Mouse (Mus musculus) heart, embryonic 10.5 days (tissue): ENCODE data around the gene Samd10. TPM values are rescaled to one million over a fixed set of nuclear protein-coding genes. Genes with fewer than 3 reads are reported as not detected.

Experiments used
- DNase-seq: peaks from one replicate; pipeline ENCODE4 v3.0.0-alpha.2; 2017; ENCODE audit warnings: low spot score
- H3K27ac ChIP-seq: fragments of 300-500 bp; sonication (generic); 2 replicates; pipeline ENCODE4 v1.5.1; 2016; ENCODE audit warnings: mild to moderate bottlenecking
- H3K27me3 ChIP-seq: fragments of 300-500 bp; sonication (generic); 2 replicates; pipeline ENCODE4 v1.6.1; 2016; ENCODE audit warnings: mild to moderate bottlenecking; ENCODE audit not compliant: poor library complexity, insufficient read depth, severe bottlenecking
- H3K36me3 ChIP-seq: fragments of 300-500 bp; sonication (generic); 2 replicates; pipeline ENCODE4 v1.6.1; 2016; ENCODE audit warnings: mild to moderate bottlenecking, moderate library complexity
- H3K4me1 ChIP-seq: fragments of 300-500 bp; sonication (generic); 2 replicates; pipeline ENCODE4 v1.6.1; 2016; ENCODE audit warnings: mild to moderate bottlenecking
- H3K4me3 ChIP-seq: fragments of 300-500 bp; sonication (generic); 2 replicates; pipeline ENCODE4 v1.5.1; 2016; ENCODE audit warnings: mild to moderate bottlenecking, moderate library complexity
- H3K9me3 ChIP-seq: fragments of 300-500 bp; sonication (generic); 2 replicates; pipeline ENCODE4 v1.6.1; 2016; ENCODE audit warnings: mild to moderate bottlenecking, moderate library complexity
- WGBS: fragments of 180-500 bp; shearing (Covaris S2); methylation state at CpG from one replicate; pipeline ENCODE4 v1.1.7; 2016; 5-methylcytosine and 5-hydroxymethylcytosine counted together
- polyA plus RNA-seq: library from polyadenylated mRNA; unstranded; fragments of >200 nt; fragmentation: Nextera tagmentation; extraction: Ambion mirVana; gene quantifications from 2 replicates; pipeline ENCODE4 v1.2.1, GENCODE M21; 2016

Gene Samd10
- 15.0 and 16.6 TPM in 2 replicates for polyA plus RNA-seq

DNA sequence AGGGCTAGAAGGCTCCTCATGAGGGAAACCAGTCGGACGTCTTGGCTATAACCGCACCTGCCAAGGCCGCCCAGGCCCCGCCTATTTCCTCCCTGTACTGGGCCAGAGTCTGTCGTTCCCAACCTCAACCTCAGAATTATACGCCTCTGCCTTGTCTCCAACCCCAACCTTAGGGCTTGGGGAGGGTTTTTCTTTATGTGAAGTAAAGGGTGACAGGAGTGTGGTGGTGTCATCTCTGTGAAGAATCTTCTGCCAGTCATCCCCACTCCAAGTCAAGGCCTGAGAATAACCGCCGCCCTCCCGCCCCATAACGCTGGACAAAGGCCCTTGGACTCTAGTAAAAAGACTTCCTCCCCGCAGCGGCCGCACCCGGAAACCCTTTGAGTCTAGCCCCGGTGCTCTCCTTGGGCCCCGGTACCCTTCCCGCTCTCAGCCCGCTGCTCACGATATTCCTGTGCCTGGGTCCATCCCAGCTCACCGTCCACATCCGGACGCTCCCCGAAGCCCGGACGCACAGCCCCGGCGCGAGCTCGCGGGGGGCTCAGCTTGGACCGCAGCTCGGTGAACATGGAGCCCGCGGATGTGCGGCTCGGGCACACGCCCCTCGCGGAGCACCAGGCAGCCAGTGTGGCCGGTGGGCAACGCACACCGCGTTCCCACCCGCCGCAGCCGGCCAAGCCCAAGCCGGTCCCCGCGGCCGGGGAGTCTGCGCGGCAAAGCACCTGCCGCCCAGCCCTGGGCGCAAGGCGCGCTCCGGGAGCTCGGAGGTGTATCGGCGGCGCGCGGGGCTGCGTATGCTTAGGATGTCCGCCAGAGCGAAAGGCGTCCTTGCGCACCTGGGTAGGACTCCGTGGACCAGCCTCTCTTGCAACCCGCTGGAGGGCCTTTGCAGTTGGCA, at the start of gene Samd10:
Gene Samd10, minus strand, starts transcription at position 759 of the 898 bp plus-strand sequence.
- peak; percentile 89 for DNase-seq
- H3K27me3 ChIP-seq: no peaks in the 10 kb centered on the region
- peak within 1 kb of the TSS; percentile 76 for H3K4me3 ChIP-seq
- H3K27ac ChIP-seq: peak within 1 kb of the TSS; percentile 85
- H3K9me3 ChIP-seq: no peaks in the 10 kb centered on the region
- 3% methylated on average over 71 of the region's 71 CpGs for WGBS
- H3K36me3 ChIP-seq: no peaks in the 10 kb centered on the region
- H3K4me1 ChIP-seq: peaks cover 30% of the 10 kb centered on the region

DNA sequence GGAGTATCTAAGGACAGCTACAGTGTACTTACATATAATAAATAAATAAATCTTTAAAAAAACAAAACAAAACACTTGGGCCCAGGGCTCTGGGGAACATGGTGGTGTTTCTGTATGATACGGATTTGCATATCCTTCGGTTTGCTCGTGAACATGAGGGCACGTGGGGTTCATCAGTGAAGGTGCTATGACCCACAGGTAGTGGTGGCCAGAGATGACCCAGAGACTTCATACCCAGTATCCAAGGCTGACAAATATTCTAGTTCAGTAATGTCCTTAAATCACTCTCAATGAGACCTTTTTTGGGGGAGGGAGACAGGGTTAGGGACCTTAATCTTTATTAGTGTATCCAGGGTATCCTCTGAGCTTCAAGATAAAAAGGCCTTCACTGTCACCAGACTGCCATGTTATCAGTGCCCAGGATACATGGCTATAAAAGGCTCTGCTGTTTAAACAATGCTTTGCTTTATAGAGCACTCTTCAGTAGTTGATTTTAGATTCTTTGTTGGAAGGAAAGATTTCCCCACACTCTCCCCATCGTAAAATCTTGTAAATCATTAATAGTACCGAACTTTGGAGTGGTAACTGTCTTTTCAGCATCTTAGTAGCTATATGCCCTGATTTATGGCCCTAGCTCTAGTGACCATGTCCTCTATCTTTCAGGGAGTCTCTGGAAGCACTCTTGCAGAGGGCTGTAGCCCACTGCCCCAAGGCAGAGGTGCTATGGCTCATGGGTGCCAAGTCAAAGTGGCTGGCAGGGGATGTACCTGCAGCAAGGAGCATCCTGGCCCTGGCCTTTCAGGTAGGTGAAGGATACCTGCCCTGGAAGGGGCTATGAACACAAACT, 47.8 kb upstream of the Samd10 start:
- Histone ChIP-seq H3K4me3 (no peak overlapping the region), H3K9me3 (no peaks in the 10 kb centered on the region), H3K27ac (no peak overlapping the region), H3K4me1 (no peaks in the 10 kb centered on the region), H3K36me3 (peaks cover 85% of the 10 kb centered on the region), H3K27me3 (no peaks in the 10 kb centered on the region)
- 86% methylated on average over 6 of the region's 6 CpGs for WGBS
- no peak for DNase-seq

DNA sequence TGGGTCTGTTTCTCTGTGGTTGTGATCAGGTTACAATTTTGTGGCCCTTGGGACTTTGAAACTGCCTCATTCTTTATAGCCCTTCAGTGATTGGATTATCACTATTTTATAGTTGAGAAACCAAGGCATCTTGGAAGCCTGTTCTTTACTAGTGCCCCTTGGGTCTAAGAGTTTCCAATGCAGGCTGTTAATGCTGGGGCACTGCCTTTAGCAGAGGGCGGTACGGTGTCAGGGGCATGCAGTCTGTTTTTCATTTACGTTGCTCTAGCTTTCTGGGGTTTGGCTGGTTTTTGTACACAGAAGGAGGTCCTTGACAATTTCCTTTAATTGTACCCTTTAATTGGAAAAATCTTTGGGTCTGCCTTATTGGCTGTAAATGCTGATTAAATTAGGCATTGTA, 46.7 kb upstream of the Samd10 start:
- 90% methylated on average over 3 of the region's 3 CpGs for WGBS
- Histone ChIP-seq H3K27ac (no peak overlapping the region), H3K27me3 (no peaks in the 10 kb centered on the region), H3K4me3 (no peak overlapping the region), H3K9me3 (no peaks in the 10 kb centered on the region), H3K4me1 (no peaks in the 10 kb centered on the region), H3K36me3 (peaks cover 87% of the 10 kb centered on the region)
- no peak for DNase-seq

DNA sequence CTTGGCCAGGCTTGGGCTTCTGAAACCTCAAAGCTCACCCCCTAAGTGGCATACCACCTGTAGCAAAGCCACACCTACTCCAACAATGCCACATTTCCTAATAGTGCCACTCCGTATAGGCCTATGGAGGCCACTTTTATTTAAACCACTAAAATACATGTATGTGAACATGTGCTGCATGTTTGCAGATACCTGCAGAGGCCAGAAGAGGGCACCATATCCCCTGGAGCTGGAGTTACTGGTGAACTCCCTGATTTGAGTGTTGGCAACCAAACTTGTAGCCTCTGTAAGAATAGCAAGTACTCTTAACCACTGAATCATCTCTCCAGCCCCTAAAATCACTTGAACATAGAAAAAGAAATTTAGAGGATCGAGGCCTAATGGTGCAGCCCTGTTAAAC, 45.3 kb upstream of the Samd10 start:
- H3K36me3 ChIP-seq: peaks cover 87% of the 10 kb centered on the region
- no peak overlapping the region for H3K4me3 ChIP-seq
- H3K4me1 ChIP-seq: no peaks in the 10 kb centered on the region
- DNase-seq: peak; percentile 75
- H3K9me3 ChIP-seq: no peaks in the 10 kb centered on the region
- no peak overlapping the region for H3K27ac ChIP-seq
- WGBS: 87% methylated on average over 2 of the region's 2 CpGs
- H3K27me3 ChIP-seq: no peaks in the 10 kb centered on the region

DNA sequence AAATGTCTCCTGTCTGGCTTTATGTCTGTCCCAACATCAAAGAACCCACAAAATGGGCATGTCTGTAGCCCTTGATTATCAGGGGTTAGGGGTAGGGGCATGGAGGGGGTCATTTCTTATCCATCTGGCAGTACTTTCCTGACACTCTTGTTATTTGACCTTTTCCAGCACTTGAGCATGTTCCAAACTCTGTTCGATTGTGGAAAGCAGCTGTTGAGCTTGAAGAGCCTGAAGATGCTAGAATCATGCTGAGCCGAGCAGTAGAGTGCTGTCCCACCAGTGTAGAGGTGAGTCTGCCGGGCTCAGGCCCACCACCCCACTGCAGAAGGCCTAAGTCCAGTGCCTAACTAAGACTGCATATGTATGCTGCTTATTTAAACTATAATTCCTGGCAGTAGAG, 36.9 kb upstream of the Samd10 start:
- Histone ChIP-seq H3K9me3 (no peaks in the 10 kb centered on the region), H3K4me1 (no peaks in the 10 kb centered on the region), H3K4me3 (no peak overlapping the region), H3K36me3 (peaks cover 86% of the 10 kb centered on the region), H3K27me3 (no peaks in the 10 kb centered on the region), H3K27ac (no peak overlapping the region)
- DNase-seq: peak; percentile 42
- 93% methylated on average over 3 of the region's 3 CpGs for WGBS

DNA sequence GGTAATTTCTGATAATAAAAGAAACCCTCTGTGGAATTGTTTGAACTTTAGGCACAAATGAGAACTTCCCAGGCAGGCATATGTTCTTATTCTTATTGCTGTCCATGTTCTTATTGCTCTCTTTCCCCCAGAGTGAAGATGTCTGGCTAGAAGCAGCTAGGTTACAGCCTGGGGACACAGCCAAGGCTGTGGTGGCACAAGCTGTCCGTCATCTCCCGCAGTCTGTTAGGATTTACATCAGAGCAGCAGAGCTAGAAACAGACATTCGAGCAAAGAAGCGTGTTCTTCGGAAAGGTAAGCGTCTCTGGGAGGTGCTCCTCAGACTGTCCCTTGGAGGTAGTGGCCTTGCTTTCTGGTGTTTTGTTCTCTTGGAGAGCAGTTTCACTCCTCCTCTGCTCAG, 33.6 kb upstream of the Samd10 start:
- Histone ChIP-seq H3K27me3 (no peaks in the 10 kb centered on the region), H3K36me3 (peaks cover 72% of the 10 kb centered on the region), H3K4me3 (no peak overlapping the region), H3K9me3 (no peaks in the 10 kb centered on the region), H3K4me1 (no peaks in the 10 kb centered on the region), H3K27ac (no peak overlapping the region)
- 96% methylated on average over 6 of the region's 6 CpGs for WGBS
- DNase-seq: no peak

DNA sequence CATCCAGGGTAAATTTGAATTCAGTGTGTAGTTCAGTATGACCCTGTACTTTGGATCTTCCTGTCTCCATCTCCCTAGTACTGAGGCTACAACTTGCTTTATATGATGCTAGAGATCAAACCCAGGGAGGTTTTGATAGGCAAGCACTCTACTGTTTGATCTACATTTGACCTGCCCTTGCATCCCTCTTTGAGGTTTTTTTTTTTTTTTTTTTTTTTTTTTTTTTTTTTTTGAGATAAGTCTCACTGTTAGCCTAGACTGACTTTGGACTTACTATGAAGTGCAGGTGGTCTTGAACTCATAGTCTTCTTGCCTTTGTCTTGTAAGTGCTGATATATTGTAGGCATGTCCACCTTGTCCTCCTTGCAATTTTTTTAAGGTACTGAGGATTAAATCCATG, 29.5 kb upstream of the Samd10 start:
- H3K27ac ChIP-seq: no peak overlapping the region
- peaks cover 55% of the 10 kb centered on the region for H3K36me3 ChIP-seq
- H3K4me1 ChIP-seq: no peaks in the 10 kb centered on the region
- H3K4me3 ChIP-seq: no peak overlapping the region
- no peak for DNase-seq
- no peaks in the 10 kb centered on the region for H3K9me3 ChIP-seq
- H3K27me3 ChIP-seq: no peaks in the 10 kb centered on the region

DNA sequence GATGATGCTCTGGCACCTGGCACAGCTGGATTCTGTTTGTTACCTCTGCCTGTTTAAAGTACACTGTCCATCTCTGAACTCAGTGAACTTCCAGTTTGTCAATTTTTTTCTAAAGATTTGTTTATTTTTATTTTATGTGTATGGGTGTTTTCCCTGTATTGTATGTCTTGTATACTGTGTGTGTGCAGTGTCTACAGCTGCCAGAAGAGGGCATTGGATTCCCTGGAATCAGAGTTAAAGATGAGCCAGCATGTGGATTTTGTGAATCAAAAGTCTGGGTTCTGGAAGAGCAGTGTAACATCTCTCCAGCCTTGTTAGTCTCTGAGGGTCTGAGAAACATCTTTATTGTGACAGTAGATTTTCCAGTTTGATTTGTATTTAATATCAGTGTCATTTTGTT, 24.4 kb upstream of the Samd10 start:
- Histone ChIP-seq H3K4me1 (no peaks in the 10 kb centered on the region), H3K27me3 (no peaks in the 10 kb centered on the region), H3K9me3 (no peaks in the 10 kb centered on the region), H3K27ac (no peak overlapping the region), H3K36me3 (peaks cover 69% of the 10 kb centered on the region), H3K4me3 (no peak overlapping the region)
- no peak for DNase-seq

DNA sequence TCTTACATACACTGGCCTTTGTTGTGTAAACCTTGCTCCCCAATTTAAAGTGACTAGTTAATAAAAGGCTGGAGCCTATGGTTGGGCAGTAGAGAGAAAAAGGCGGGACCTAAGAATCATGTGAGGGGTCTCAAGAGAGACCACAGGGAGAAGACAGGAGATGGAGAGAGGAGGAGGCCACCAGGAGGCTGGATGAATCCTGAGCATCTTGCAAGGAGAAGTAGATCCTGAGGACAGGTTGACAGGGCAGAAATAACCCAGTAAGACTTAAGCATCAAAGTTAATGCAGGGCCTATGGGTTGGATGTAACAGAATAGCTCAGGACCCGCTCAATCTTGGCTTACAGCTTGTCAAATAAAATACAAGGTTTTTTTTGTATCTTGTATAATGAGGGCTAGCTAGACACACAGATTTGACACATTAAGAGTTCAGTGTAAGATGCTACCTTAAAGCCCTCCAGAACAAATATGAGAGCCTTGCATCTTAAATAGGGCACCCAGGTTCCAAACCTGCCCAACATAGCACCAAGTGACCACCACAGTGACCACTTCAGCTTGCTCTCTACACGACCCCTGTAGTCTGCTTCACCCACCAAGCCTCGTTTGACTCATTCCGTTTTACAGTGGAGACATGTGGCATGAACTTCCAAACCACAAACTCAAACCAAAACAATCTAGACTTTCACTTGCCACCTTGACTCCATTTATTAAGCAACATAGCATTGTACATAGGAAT, 19.9 kb upstream of the Samd10 start:
- Histone ChIP-seq H3K9me3 (no peaks in the 10 kb centered on the region), H3K27ac (no peak overlapping the region), H3K4me1 (no peaks in the 10 kb centered on the region), H3K36me3 (peaks cover 64% of the 10 kb centered on the region), H3K27me3 (no peaks in the 10 kb centered on the region), H3K4me3 (no peak overlapping the region)
- WGBS: 88% methylated on average over 5 of the region's 5 CpGs
- DNase-seq: no peak

DNA sequence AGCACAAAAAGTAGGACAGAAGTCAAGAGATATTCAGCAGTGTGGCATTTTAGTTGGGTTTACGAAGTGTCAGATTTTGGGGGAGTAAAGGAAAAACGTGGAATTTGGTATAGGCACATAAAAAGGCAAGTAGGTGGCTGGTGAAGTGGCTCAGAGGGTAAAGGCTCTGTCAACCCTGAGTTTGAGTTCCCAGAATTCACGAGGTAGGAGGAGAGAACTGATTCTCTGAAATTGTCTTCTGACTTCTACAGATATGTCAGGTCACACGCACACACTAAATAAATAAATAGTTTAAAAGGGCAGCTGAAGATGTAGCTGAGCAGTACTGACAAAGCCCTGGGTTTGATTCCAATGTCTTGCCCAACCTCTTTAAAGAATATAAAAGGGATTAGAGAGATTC, 3.4 kb upstream of the Samd10 start:
- Histone ChIP-seq H3K4me3 (peak overlapping the region; percentile 81), H3K27me3 (no peaks in the 10 kb centered on the region), H3K9me3 (no peaks in the 10 kb centered on the region), H3K27ac (no peak overlapping the region), H3K36me3 (peaks cover 2% of the 10 kb centered on the region; the same call in 1 of the 2 replicates), H3K4me1 (peaks cover 30% of the 10 kb centered on the region)
- WGBS: 71% methylated on average over 4 of the region's 4 CpGs
- no peak for DNase-seq

DNA sequence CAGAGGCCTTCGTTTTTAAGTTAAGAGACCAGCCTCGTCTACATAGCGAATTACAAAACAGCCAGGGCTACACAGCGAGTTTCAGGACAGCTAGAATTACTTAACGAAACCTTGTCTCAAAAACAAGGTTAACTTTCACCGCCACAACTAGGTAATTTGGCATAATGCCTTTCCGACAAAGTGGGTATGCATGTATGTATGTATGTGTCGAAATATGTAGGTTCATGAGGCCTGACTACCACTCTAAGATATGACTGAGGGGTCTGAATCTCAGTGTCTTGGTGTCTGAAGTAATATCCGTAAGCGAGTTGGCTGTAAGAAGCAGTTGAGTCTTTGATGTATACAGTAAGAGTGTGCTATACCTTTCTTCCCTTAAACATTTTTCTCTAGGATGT, 2.7 kb upstream of the Samd10 start:
- 29% methylated on average over 10 of the region's 10 CpGs for WGBS
- H3K36me3 ChIP-seq: 0 out of 2 replicates have a peak, but pooled peaks cover 2% of the 10 kb centered on the region
- H3K4me3 ChIP-seq: peak overlapping the region; percentile 81
- DNase-seq: no peak
- H3K27ac ChIP-seq: peak overlapping the region; percentile 87
- H3K27me3 ChIP-seq: no peaks in the 10 kb centered on the region
- no peaks in the 10 kb centered on the region for H3K9me3 ChIP-seq
- peaks cover 30% of the 10 kb centered on the region for H3K4me1 ChIP-seq

DNA sequence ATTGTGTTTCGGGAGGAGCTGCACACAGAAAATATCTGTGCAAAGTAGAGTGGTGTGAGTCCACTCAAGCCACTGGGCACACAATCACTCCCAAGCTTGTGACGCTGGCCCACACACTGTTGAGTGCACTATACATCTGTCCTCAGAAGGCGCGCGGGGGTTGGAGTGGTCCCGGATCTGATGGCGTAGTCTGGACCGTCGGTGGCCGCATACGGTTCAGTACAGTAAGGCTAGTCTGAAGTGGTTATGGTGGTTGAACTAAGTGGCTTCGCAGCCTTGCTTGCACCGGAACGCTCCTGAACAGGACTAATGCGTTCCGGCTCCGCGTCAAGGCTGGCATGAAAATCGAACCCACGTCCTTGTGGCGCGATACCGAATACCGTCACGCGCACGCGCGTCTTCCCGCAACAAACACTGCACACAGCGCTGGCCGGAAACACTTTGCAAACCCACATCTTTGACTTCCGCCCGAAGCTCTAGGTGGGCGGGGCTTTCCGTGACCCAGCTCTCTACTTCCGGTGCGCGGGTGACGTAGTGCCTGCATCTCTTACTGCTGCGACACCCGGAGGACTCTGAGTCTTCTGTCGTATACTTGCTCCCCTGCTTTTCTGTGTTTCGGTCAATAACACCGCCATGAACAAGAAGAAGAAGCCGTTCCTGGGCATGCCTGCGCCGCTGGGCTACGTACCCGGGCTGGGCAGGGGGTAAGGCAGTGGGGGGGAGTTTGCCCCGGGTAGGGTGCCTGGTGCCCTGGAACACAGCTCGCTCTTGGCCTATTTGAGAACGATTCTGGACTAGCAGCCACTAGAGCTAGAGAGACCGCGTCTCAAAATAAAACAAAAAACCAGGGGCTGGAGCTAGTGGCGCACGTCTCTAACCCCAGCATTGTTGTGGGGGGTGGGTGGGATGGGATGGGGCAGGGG, 2.1 kb upstream of the Samd10 start:
- Histone ChIP-seq H3K4me3 (peak overlapping the region; percentile 81), H3K27me3 (no peaks in the 10 kb centered on the region), H3K27ac (peak overlapping the region; percentile 87), H3K4me1 (peaks cover 30% of the 10 kb centered on the region), H3K9me3 (no peaks in the 10 kb centered on the region), H3K36me3 (0 out of 2 replicates have a peak, but pooled peaks cover 2% of the 10 kb centered on the region)
- peak; percentile 98 for DNase-seq
- WGBS: 2% methylated on average over 57 of the region's 57 CpGs
